Mouse (Mus musculus) MEL (cell line): ENCODE data around the gene Smyd5. TPM values are rescaled to one million over a fixed set of nuclear protein-coding genes. Genes with fewer than 3 reads are reported as not detected.

Source experiments
- DNase-seq: peaks from one replicate; pipeline ENCODE4 v3.0.0; 2011; ENCODE audit warnings: low read depth, low spot score
- H3K27ac ChIP-seq: 2 replicates; pipeline ENCODE4 v1.5.1; 2012; ENCODE audit warnings: low read depth, mild to moderate bottlenecking, control low read depth, low read length, moderate library complexity; ENCODE audit not compliant: control insufficient read depth
- H3K27me3 ChIP-seq, 2 experiments: fragments of 150-350 bp in 1 of 2; sonication (generic) in 1 of 2; 2 replicates each; pipeline ENCODE4 v1.6.1; 2012; ENCODE audit warnings: low read length in 2 of 2, mild to moderate bottlenecking in 2 of 2, improper control_type of control experiment in 1 of 2, moderate library complexity in 1 of 2; ENCODE audit not compliant: insufficient read depth in 2 of 2, control insufficient read depth in 1 of 2
- H3K36me3 ChIP-seq, 2 experiments: 2 replicates each; pipeline ENCODE4 v1.6.1; 2012 to 2014; ENCODE audit warnings: low read length in 2 of 2, improper control_type of control experiment in 1 of 2, inconsistent platforms in 1 of 2, mild to moderate bottlenecking in 1 of 2; ENCODE audit not compliant: insufficient read depth in 2 of 2, control insufficient read depth in 1 of 2
- H3K4me1 ChIP-seq, 2 experiments: fragments of 150-350 bp in 1 of 2; sonication (generic) in 1 of 2; 2 replicates each; pipeline ENCODE4 v1.6.1; 2012; ENCODE audit warnings: low read length in 2 of 2, improper control_type of control experiment in 1 of 2, mild to moderate bottlenecking in 1 of 2; ENCODE audit not compliant: insufficient read depth in 2 of 2, control insufficient read depth in 1 of 2
- H3K4me3 ChIP-seq, 2 experiments: fragments of 150-350 bp in 1 of 2; sonication (generic) in 1 of 2; 2 replicates each; pipeline ENCODE4 v1.5.1; 2012; ENCODE audit warnings: low read depth in 2 of 2, low read length in 2 of 2, mild to moderate bottlenecking in 2 of 2, moderate library complexity in 2 of 2, control low read depth in 1 of 2, improper control_type of control experiment in 1 of 2; ENCODE audit not compliant: control insufficient read depth in 1 of 2, insufficient read depth in 1 of 2
- H3K79me2 ChIP-seq: 2 replicates; pipeline ENCODE4 v1.6.1; 2012; ENCODE audit warnings: mild to moderate bottlenecking, low read length, moderate library complexity; ENCODE audit not compliant: control insufficient read depth, poor library complexity, insufficient read depth
- H3K9ac ChIP-seq: 2 replicates; pipeline ENCODE4 v1.6.1; 2012; ENCODE audit warnings: low read depth, mild to moderate bottlenecking, control low read depth, low read length, moderate library complexity; ENCODE audit not compliant: control insufficient read depth, poor library complexity, severe bottlenecking
- H3K9me3 ChIP-seq: fragments of 150-350 bp; sonication (generic); replicated peaks from 2 replicates; pipeline ENCODE4 v1.6.1; 2012; ENCODE audit warnings: mild to moderate bottlenecking, low read length, improper control_type of control experiment, moderate library complexity; ENCODE audit not compliant: insufficient read depth
- BHLHE40 ChIP-seq: IDR thresholded peaks from 2 replicates; pipeline ENCODE4 v1.6.1; 2012; ENCODE audit warnings: low read depth, mild to moderate bottlenecking, inconsistent platforms, low read length, improper control_type of control experiment, borderline replicate concordance
- CHD2 ChIP-seq: IDR thresholded peaks from 2 replicates; pipeline ENCODE4 v1.6.1; 2011; ENCODE audit warnings: low read length, improper control_type of control experiment
- CTCF ChIP-seq, 3 experiments: IDR thresholded peaks in 2 of 3; conservative IDR thresholded peaks in 1 of 3; 2 replicates each; pipeline ENCODE4 v1.5.1; 2011 to 2012; ENCODE audit warnings: low read length in 3 of 3, low read depth in 2 of 3, mild to moderate bottlenecking in 2 of 3, improper control_type of control experiment in 1 of 3, inconsistent platforms in 1 of 3, mixed read lengths in 1 of 3, moderate library complexity in 1 of 3; ENCODE audit not compliant: control insufficient read depth in 1 of 3, insufficient read depth in 1 of 3, poor library complexity in 1 of 3, severe bottlenecking in 1 of 3
- E2F4 ChIP-seq: IDR thresholded peaks from 2 replicates; pipeline ENCODE4 v1.6.1; 2011; ENCODE audit warnings: low read depth, low read length, improper control_type of control experiment, borderline replicate concordance
- GABPA ChIP-seq: IDR thresholded peaks from 2 replicates; pipeline ENCODE4 v1.6.1; 2012; ENCODE audit warnings: low read depth, mild to moderate bottlenecking, inconsistent platforms, low read length, improper control_type of control experiment, moderate library complexity
- KAT2A ChIP-seq: conservative IDR thresholded peaks from 2 replicates; pipeline ENCODE4 v1.6.1; 2012; ENCODE audit warnings: low read depth, low read length, improper control_type of control experiment, inconsistent platforms
- MAX ChIP-seq: IDR thresholded peaks from 2 replicates; pipeline ENCODE4 v1.6.1; 2011; ENCODE audit warnings: low read length, improper control_type of control experiment
- MEF2A ChIP-seq: IDR thresholded peaks from 2 replicates; pipeline ENCODE4 v1.6.1; 2014; ENCODE audit warnings: low read depth, mild to moderate bottlenecking, inconsistent platforms, low read length, improper control_type of control experiment; ENCODE audit not compliant: poor library complexity, insufficient replicate concordance, severe bottlenecking; ENCODE audit errors: extremely low read depth
- MYC ChIP-seq: IDR thresholded peaks from 2 replicates; pipeline ENCODE4 v1.6.1; 2011; ENCODE audit warnings: low read depth, mild to moderate bottlenecking, low read length, improper control_type of control experiment, moderate library complexity
- NRF1 ChIP-seq: IDR thresholded peaks from 2 replicates; pipeline ENCODE4 v1.6.1; 2014; ENCODE audit warnings: low read depth, mild to moderate bottlenecking, inconsistent platforms, low read length, improper control_type of control experiment, moderate library complexity; ENCODE audit not compliant: poor library complexity, insufficient read depth, severe bottlenecking
- POLR2A ChIP-seq, 2 experiments: IDR thresholded peaks; 2 replicates each; pipeline ENCODE4 v1.6.1; 2011 to 2012; ENCODE audit warnings: low read length in 2 of 2, mild to moderate bottlenecking in 2 of 2, control low read depth in 1 of 2, improper control_type of control experiment in 1 of 2, low read depth in 1 of 2, moderate library complexity in 1 of 2; ENCODE audit not compliant: control insufficient read depth in 1 of 2, insufficient read depth in 1 of 2, poor library complexity in 1 of 2
- POLR2AphosphoS2 ChIP-seq: IDR thresholded peaks from 2 replicates; pipeline ENCODE4 v1.6.1; 2011; ENCODE audit warnings: low read length, improper control_type of control experiment
- POLR2AphosphoS5 ChIP-seq: IDR thresholded peaks from 2 replicates; pipeline ENCODE4 v1.6.1; 2012; ENCODE audit warnings: low read depth, borderline replicate concordance, mild to moderate bottlenecking, inconsistent platforms, low read length, moderate library complexity, mixed read lengths
- RCOR1 ChIP-seq: IDR thresholded peaks from 2 replicates; pipeline ENCODE4 v1.6.1; 2012; ENCODE audit warnings: low read depth, mild to moderate bottlenecking, inconsistent platforms, low read length, improper control_type of control experiment
- SIN3A ChIP-seq: IDR thresholded peaks from 2 replicates; pipeline ENCODE4 v1.6.1; 2012; ENCODE audit warnings: low read length, improper control_type of control experiment, inconsistent platforms
- SMC3 ChIP-seq: IDR thresholded peaks from 2 replicates; pipeline ENCODE4 v1.6.1; 2011; ENCODE audit warnings: low read depth, low read length, improper control_type of control experiment
- TAL1 ChIP-seq: IDR thresholded peaks from 2 replicates; pipeline ENCODE4 v1.6.1; 2012; ENCODE audit warnings: mild to moderate bottlenecking, inconsistent platforms, low read length, moderate library complexity, mixed read lengths
- TCF12 ChIP-seq: IDR thresholded peaks from 2 replicates; pipeline ENCODE4 v1.6.1; 2014; ENCODE audit warnings: low read depth, mild to moderate bottlenecking, inconsistent platforms, low read length, improper control_type of control experiment, moderate library complexity
- ZMIZ1 ChIP-seq: IDR thresholded peaks from 2 replicates; pipeline ENCODE4 v1.6.1; 2012; ENCODE audit warnings: low read depth, mild to moderate bottlenecking, inconsistent platforms, low read length, improper control_type of control experiment, moderate library complexity
- polyA plus RNA-seq, 2 experiments: library from polyadenylated mRNA; stranded (reverse) in 1 of 2; unstranded in 1 of 2; fragments of >175 nt in 1 of 2; fragments of >200 nt in 1 of 2; gene quantifications; 2 replicates each; pipeline versions ENCODE4 v1.2.1 to v1.2.4; 2012; ENCODE audit warnings: low replicate concordance in 2 of 2, low read depth in 1 of 2; ENCODE audit not compliant: insufficient read length in 2 of 2, insufficient read depth in 1 of 2, missing spikeins in 1 of 2
- total RNA-seq: library from RNA; depleted of rRNA; stranded (reverse); fragments of 300-350 nt; gene quantifications from 2 replicates; pipeline ENCODE4 v1.2.3, GENCODE M21; 2012; rRNA removed

The Smyd5 gene
- total and polyA plus RNA-seq, 3 experiments, result 102 to 113 TPM; not detected in 1

DNA sequence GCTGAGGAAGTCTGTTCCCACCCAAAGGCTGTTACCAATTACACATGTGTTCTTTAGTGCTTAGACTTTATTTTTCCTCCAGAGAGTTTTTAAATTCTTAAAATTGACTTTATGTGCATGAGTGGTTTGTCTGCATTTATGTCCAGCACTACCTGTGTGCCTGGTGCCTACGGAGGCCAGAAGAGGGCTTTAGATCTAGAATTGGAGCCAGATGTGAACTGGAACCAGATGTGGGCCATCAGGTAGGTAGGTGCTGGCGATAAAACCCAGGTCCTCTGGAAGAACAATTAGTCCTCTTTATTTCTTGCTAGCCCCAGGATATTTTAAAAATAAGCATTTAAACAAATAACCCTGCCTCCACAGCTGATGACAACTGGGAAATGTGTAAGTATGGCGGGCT lies 59.8 kb downstream of the Smyd5 start:
- H3K9ac ChIP-seq, result no peak overlapping the region
- H3K9me3 ChIP-seq, result no peaks in the 10 kb centered on the region
- no peaks in the 10 kb centered on the region for H3K4me1 ChIP-seq
- H3K79me2 ChIP-seq, result no peaks in the 10 kb centered on the region
- H3K27me3 ChIP-seq, result peaks cover 0 to 9% of the 10 kb centered on the region in 2 experiments; a peak in 3 of 4 replicates
- no peak for DNase-seq
- TF ChIP-seq E2F4 (no peak), SMC3 (no peak), POLR2A (IDR thresholded peaks at IDR 0.05; ENCODE audit: control insufficient read depth in 1 of 2, insufficient read depth in 1 of 2, low read depth in 1 of 2, low read length in 2 of 2, poor library complexity in 1 of 2) (no peak), RCOR1 (no peak), TCF12 (no peak), KAT2A (no peak), ZMIZ1 (no peak), CHD2 (no peak), POLR2AphosphoS5 (no peak), NRF1 (no peak), MYC (no peak), TAL1 (no peak), SIN3A (no peak), BHLHE40 (no peak), GABPA (no peak), MEF2A (no peak), MAX (no peak), POLR2AphosphoS2 (no peak), CTCF (IDR thresholded peaks at IDR 0.05 in 2 of 3, conservative IDR thresholded peaks at IDR 0.05 in 1 of 3; ENCODE audit: control insufficient read depth in 1 of 3, insufficient read depth in 1 of 3, low read depth in 2 of 3, low read length in 3 of 3, poor library complexity in 1 of 3, severe bottlenecking in 1 of 3) (no peak)
- H3K4me3 ChIP-seq, result no peak overlapping the region
- H3K36me3 ChIP-seq, result no peaks in the 10 kb centered on the region
- no peak overlapping the region for H3K27ac ChIP-seq

Other genes starting within 250 kb of the Smyd5 start
- gene Emx1, start 244.6 kb upstream of the Smyd5 start, total RNA-seq, result not detected in 2 replicates
- gene Emx1, start 244.6 kb upstream of the Smyd5 start, polyA plus RNA-seq, result not detected
- gene Sfxn5, start 98.6 kb upstream of the Smyd5 start, total RNA-seq, result 1.8 and 2.0 TPM in 2 replicates
- 1 to 10 TPM in 1 of 2 experiments, not detected in 1; 3.0 TPM for gene Sfxn5, start 98.6 kb upstream of the Smyd5 start, polyA plus RNA-seq
- gene Rab11fip5, start 57.4 kb upstream of the Smyd5 start, total RNA-seq, result 3.1 and 3.3 TPM in 2 replicates
- gene Rab11fip5, start 57.4 kb upstream of the Smyd5 start, polyA plus RNA-seq, result 1 to 10 TPM in 1 of 2 experiments, not detected in 1; 8.5 TPM
- not detected in 2 replicates for gene Noto, start 8.1 kb upstream of the Smyd5 start, total RNA-seq
- gene Noto, start 8.1 kb upstream of the Smyd5 start, polyA plus RNA-seq, result not detected
- 660 and 731 TPM in 2 replicates for gene Cct7, start 19.5 kb downstream of the Smyd5 start, total RNA-seq
- gene Cct7, start 19.5 kb downstream of the Smyd5 start, polyA plus RNA-seq, result 100 to 1,000 TPM; 222 to 660 TPM
- gene Pradc1, start 20.0 kb downstream of the Smyd5 start, total RNA-seq, result 29.3 and 33.6 TPM in 2 replicates
- gene Pradc1, start 20.0 kb downstream of the Smyd5 start, polyA plus RNA-seq, result 10 to 100 TPM in 1 of 2 experiments, not detected in 1; 47.9 TPM
- gene Fbxo41, start 71.0 kb downstream of the Smyd5 start, total RNA-seq, result 0.04 TPM in 1 of 2 replicates, not detected in the other
- under 1 TPM in 1 of 2 experiments, not detected in 1; 0.01 TPM for gene Fbxo41, start 71.0 kb downstream of the Smyd5 start, polyA plus RNA-seq
- gene Egr4, start 81.6 kb downstream of the Smyd5 start, total RNA-seq, result not detected in 2 replicates
- gene Egr4, start 81.6 kb downstream of the Smyd5 start, polyA plus RNA-seq, result not detected
- 8.8 and 9.0 TPM in 2 replicates for gene Alms1, start 155.5 kb downstream of the Smyd5 start, total RNA-seq
- 10 to 100 TPM in 1 of 2 experiments, 1 to 10 TPM in 1; 7.5 to 47.3 TPM for gene Alms1, start 155.5 kb downstream of the Smyd5 start, polyA plus RNA-seq